Mouse (Mus musculus): ENCODE measurements around the gene Nkx6-1.
A peak's percentile ranks its signal among the peaks of the same experiment; 100 is the strongest.

Nkx6-1 gene

DNA sequence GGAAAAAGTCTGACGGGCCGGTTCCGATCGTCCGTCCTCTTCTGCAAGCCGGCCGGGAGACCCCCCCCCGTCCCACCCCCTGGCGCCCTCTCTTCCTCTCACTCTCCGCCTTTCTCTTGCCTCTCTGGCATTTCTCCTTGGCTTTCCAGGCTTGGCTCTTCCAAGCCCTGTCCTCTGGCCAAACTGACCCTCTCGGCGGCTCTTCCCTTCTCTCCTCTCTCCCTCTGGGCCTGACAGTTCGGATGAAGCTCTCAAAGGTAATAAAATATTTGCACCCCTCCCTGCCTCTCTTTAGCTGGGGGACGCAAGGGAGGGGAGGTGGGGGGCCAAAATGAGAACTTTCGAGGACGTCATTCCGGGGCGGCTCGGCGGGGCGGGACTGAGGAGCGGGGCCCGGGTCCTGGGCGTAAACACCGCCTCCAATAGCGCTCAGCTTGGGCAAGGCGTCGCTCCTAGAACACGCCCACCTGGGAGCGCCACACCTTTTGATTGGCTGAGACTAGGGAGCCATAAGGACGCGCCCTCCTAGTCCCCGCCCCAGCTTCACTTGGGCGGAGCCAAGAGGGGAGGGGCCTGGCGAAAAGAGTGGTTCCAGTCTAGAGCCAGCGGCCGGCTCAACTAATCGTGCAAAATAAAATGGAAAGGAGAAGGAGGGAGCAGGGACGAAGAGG, at the start of gene Nkx6-1:
Gene Nkx6-1, minus strand, starts transcription at position 52 of the 671 bp plus-strand sequence.
- DNase-seq (ENCODE audit: low read depth): no peak

DNA sequence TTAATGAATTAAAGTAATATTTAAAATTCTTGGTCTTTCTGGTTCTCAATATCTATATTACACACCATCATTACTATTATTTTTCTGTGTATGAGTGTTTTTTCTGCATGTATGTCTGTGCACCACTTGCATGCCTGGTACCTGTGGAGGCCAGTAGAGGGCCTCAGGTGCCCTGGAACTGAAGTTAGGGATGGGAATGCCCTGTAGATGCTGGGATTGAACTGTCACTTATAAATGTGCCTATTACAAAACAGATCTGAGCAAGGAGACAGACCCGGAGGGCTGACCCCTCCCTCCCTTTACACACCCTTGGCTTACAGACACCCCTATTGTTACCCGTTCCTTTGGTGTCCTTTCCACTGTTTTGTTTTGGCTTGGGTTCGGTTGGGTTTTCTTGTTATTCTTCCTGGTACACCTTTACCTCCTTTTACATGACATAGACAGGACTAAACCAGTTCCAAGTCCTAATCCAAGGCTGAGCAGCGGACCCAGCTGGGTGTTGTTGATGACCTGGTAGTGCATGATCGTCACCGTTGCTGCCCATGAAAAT, 48.3 kb upstream of the Nkx6-1 start:
- no peak for DNase-seq (ENCODE audit: low read depth)

DNA sequence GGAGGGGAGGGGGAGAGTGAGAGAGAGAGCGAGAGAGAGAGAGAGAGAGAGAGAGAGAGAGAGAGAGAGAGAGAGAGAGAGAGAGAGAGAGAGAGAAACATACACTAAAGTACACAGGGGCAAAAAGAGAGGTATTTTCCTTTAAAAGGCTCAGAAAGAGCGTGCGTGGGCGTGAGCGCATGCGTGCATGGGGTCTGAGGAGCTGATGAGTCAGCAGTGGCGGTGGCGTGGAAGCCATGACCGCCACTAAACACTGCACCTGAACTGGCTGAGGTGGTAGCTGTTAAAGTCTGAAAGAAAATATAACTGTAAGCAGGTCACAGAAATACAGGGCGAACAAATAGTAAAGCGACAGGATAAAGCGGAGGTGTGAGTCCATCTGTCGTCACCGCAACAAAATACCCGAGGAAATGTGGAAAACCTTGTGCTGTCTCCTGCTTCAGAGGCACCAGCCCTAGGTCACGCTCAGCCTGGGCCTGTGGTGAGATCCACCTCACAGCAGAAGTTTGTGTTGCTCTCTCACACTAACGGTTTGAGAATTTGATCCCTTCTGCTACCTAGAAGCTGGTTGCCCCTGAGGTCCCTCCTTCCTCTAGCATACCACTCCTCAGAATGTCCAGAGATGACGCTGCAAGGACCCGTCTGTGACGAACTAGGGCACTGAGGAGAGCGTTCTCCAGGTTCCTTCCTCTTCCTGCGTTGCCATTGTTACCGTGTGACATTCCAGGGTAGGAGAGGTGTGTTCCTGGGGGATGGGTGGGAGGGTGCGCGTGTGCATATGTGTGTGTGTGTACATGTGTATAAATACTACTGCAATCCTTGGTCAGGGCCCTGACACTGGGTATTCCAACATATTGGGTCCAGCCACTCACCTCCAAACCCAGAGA, 38.8 kb upstream of the Nkx6-1 start:
- peak; percentile 6 for DNase-seq (ENCODE audit: low read depth)

DNA sequence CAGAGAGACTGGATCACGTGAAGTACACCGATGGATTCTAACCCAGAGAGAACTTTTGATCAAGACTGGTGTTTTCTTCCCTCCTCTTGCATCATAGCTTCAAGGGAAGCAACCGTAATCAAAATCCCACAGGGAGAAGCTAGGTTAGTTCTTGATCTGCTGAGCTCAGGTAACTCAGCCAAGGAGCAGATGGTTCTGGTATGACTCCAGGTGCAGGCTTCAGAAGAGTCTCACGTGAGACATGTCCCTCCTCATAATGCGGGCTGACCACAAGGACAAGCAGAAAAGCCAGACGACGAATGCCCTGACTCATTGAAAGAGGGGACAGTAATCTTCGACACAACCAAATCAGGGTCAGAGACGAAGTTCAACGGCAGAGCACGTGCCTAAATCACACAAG, 37.8 kb upstream of the Nkx6-1 start:
- DNase-seq (ENCODE audit: low read depth): no peak

DNA sequence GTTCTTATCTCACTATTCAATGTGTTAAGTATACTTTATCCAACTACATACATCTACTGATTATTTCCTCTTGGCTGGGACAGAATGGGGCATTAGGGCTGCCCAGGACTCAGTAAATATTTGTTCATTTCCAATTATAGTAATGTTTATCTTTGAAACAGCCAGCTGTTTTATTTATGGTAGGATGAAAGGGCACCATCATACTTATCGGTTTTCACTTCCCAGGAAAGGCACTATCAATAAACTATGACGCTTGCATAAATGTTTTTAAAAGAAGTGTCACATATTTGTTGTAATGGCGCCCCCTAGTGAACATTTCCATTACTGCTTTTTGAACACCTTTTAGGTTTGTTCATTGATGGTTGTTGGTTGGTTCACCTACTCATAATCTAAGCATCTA, 35.8 kb upstream of the Nkx6-1 start:
- peak; percentile 52 for DNase-seq (ENCODE audit: low read depth)

DNA sequence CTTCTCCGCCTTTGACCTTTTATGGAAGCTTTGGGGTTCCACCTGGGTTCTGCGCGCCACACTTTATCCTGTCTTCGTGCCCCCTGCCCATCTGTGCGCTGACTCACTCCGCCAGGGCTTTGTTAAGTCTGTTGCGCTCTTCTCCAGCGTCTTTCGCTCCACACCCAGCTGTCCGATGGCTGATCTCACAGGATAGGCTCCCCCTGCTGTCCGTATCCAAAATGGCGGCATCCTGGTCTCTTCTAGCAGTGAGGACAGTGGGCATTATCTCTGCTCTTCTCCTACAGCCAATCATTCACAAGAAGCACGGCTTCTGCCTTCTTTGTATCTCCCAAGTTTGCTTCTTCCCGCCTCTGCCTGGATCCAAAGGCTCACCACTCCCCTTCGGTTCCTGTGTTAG, 23.8 kb upstream of the Nkx6-1 start:
- no peak for DNase-seq (ENCODE audit: low read depth)

DNA sequence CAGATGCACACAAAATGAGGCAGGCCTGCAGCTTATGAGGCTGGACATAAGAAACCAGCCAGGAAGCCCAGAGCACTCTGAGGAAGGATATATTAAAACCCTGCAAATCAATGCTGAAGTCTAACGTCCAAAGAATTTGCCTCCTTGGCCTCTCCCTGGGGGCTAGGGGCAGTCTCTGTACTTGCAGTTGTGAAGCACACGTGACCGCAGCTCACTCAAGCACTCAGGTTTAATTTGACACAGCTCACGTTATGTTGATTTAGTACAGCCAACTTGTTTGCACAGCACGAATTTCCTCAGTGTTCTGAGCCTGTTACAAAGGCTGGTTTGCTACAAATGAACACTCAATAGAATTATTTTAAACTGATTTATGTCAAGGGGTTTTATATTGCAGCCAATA, 18.5 kb upstream of the Nkx6-1 start:
- DNase-seq (ENCODE audit: low read depth): no peak

DNA sequence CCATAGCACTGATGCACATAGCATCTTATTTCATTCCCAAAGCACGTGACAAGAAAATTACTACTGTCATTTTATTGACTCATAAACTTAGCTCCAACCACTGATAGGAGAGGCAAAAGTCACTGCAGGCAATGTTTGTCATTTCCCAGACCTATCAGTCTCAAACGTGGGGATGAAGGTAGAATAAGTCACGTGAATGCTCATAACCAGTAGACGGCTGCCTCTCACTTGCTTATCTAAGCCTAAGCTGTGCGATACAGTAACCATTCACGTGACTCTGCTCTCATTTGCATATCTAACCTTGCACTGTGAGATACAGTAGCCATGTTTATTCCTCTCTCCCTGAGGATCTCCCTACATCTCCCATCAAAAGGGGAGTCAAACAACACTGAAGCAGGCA, 15.5 kb upstream of the Nkx6-1 start:
- no peak for DNase-seq (ENCODE audit: low read depth)

DNA sequence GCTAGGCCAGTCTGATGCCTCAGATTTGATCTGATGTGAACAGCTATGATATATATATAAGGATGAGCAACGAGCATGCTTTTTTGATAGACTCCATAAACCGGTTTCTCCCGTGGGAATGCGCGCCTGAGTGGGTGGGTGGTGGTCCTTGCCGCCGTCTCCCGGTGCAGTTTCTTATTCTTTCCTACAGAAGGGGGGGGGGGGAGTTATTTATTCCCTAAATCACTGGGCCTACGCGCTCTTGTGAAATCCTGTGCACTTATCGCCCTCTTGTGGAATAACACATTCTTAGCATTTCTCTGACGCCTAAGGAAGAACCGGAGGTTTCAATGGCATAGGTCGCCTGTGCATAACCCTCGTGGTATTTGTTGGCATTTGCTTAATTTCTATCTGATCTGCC, 4.6 kb upstream of the Nkx6-1 start:
- DNase-seq (ENCODE audit: low read depth): peak; percentile 10

DNA sequence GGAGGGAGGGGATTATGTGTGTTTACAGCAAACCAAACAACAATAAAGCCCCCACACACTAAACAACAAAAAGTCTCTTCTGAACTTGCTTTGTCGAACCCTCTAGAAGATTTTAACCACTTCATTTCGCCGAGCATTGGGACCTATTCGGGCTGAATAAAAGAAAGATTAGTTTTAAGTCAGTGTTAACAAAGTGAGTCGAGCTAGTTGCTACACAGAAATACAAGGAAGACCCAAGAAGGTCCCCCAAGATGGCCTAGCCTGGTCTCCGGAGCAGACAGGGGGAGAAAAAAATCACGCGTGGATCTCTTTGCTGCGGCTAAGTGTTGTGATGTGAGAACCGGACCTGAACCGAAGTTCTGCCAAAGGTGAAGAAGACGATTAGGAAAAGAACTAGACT, 3.7 kb upstream of the Nkx6-1 start:
- DNase-seq (ENCODE audit: low read depth): no peak

DNA sequence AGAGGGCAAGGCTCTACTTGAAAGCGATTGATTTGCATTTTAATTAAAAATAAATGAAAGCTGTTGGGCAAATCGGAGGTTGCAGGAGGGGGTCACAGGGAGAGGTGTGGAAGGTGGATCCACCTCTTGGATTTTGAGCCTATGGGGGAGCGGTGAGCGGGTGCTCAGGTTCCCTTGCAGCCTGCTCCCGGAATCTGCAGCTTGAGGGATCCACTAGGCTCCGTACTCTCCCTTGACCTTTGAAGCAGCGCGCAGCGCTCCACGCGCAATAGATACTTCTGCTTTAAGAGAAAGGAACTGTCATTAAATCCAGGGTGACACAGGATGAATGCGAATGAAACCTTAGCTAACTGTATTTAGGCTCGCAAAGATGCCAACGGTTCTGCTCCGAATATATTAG, 3.2 kb upstream of the Nkx6-1 start:
- DNase-seq (ENCODE audit: low read depth): no peak

DNA sequence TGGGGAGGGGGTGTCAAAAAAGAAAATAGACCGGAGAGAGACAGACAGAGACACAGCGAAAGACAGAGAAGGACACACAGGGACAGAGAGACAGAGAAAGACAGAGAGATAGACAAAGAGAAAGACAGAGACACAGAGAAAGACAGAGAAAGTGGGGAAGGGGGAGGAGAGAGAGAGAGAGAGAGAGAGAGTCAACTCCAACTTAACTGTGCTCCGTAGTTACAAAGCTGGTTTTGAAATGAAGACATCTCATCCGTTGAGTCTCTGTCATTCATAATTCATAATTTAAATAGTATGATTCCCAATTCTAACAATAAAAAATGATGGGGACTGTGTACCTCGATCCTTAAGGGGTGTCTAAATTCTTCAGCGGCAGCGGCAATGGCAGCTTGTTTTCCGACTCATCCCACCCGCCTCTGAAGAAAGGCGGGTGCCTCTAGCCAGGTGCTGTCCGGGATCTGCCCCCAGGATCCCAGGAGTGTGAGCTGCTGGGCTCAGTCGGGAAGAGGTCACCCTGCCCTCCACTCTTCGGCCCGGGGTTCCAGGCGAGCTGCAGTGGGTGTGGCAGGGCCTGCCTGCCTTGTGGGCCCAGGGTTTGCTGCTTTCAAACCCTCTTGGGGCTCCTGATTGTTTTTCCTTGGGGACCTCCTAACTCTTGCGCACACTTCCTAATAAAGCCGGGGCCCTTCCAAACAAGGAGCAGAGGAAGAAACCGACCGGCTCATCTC, 2.6 kb upstream of the Nkx6-1 start:
- DNase-seq (ENCODE audit: low read depth): no peak

DNA sequence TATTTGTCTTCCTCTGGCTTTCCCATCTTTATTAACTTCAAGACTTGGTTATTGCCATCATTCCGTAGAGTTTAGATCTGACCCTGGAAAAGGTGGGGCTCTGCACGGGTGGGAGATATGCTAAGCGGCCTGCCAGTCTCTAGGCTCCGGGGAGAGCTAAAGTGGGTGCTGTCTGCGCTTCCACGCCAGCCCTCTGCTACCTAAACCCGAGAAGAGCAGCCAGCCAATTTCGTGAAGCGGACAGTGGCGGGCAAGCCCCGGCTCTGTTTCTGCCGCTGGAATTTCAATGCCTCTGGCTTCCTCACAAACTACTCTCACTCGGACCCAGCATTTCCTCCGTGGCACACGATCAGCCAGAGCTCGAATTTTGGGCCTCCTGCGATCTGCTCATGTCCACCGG, 1.9 kb upstream of the Nkx6-1 start:
- DNase-seq (ENCODE audit: low read depth): no peak

DNA sequence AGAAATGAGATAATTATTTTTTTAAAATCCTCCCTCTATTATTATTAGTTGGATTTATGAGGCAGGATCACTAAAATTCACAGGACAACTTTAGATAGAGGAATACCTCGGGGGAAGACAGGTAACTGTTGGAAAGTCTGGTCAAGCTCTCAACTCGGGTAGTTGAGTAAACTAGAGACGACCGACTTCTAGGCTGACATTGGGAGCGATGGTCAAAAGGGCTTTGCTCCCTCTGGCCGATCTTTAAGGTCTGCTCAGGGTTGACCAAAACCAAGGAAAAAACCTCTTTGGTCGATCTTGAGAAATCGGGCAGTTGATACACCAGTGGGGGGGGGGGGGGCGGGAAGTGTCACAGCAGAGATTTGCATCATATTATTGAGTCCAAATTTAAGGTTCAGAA, 1.3 kb upstream of the Nkx6-1 start:
- DNase-seq (ENCODE audit: low read depth): no peak

DNA sequence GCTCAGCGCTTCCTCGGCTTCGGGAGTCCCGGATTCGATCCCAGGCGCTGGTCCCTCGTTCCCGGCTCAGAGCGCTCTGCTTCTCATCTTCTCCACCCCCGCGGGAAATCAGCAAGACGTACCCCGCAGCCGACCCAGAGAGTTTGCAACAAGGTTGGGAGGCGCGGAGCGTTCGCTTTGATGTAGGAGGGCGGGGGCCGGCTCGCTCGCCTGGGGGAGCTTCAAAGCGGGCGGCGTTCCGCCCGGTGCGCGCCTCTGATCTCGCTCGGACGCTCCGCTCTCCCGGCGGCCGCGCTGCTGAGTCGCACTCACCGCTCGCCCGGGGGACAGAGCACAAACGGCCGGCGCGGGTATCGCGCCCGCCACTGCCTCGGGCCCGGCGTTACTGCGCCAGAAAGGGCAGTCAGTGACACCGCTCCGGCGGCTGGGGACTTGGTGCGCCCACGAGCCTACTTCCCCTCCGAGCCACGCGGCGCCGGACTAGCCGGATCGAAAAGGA, 324 bp downstream of the Nkx6-1 start:
- DNase-seq (ENCODE audit: low read depth): no peak

DNA sequence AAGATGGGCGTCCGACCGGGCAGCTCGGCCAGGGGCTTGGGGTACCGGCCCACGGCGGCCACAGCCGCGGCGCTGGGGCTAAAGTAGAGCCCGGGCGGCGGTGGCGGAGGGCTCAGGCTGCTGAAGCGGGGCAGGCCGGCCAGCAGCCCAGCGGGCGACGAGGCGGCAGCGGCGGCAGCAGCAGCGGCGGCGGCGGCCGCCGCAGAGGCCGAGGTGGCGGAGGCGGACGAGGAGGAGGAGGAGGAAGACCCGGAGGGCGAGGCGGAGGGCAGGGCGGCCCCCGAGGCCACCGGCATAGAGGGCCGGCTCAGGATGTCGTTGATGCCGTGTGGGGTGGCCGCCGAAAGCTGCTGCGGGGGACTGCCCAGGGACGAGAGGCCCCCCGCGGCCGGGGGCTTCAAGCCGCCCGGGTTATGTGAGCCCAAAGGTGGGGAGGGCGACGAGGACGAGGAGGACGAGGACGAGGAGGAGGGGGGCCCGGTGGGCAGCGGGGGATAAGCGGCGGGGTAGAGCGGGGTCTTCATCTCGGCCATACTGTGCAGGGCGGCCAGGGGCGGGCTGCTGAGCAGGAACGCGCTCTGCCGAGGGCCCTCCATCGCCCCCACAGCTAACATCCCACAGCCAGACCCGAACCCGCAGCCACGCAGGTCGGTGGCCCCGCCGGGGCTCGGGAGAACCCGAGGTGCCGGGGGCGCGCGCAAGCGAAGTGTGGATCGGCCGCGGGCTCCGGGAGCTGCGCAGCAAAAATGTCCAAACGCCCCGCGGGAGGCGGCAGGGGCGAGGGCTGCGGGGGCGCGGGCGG, 974 bp downstream of the Nkx6-1 start:
- DNase-seq (ENCODE audit: low read depth): no peak

DNA sequence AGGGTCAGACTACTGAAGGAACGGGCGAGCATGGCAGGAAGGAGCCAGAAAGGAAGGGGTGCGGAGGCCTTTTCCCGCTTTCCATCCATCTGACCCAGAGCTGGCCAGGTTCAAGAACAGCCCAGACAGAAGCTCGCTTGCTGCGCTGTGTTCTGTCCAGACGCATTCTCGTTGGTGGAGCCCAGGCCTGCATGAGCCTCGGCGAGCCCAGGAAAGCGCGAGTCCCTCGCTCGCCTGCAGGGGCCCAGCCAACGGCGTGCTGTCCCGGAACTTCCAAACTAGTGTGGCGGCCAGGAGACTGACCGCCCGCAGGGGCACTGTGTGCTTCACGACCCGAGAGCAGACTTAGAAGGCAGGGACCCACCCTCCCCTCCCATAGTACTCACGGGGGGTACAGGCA, 1.6 kb downstream of the Nkx6-1 start:
- DNase-seq (ENCODE audit: low read depth): no peak

DNA sequence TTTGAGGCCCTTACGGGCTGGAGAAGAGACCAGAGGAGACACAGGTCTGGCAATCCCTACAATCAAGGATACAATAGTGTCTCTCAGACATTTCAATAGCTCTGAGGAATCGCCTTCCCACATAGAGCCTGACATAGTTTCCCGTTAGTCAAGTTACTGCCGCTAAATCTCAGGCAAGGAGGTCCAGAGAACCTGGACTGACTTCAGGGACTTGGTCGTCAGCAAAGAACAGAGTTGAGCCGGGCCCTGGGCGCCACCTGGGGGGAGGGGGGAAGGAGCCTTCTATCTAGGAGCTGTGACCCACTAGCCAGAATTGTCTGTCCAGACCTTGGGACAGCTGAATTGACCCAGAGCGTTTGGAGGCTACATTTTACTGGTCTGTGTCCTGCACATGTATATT, 2.3 kb downstream of the Nkx6-1 start:
- no peak for DNase-seq (ENCODE audit: low read depth)

DNA sequence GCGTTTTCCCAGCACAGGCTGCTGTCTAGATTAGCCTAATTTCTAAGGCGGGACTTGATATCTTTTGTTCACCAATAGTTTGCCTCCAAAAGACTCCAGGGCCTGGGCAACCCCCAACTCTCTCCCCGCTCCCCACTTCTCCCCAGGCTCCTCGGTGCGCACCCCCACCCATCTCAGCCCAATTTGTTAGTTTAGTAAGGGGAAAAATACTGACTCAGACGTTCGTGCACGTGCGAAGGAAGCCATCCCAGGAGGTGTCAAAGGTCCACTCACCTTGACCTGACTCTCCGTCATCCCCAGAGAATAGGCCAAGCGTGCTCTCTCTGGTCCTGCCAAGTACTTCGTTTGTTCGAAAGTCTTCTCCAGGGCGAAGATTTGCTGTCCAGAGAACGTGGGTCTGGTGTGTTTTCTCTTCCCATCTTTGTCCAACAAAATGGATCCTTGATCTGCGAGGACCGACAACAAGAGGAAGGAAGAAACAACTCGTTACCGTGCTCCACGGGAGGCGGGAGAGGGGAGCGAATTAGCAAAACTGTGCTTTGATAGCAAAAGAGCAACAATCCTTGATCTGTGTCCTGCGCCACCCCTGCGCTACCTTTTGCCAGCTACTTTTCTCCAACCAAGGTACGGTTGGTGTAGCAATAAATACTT, 3.1 kb downstream of the Nkx6-1 start:
- DNase-seq (ENCODE audit: low read depth): no peak

DNA sequence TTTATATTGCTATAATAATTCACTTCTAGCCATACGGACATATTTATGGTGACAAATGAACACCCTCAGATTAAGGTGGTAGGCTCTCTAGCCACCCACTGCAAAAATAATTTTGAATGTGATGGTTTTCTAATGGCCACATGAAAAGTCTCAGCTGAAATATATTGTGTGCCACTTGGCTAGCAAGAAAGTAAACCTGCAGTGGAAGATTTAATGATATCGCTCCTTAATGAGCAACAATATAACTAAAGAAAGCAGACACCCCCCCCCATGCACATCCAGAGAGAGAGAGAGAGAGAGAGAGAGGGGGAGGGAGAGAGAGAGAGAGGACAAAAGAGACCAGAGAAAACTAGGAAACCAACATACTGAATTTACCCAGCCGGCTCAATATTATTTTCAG, 4.1 kb downstream of the Nkx6-1 start:
- no peak for DNase-seq (ENCODE audit: low read depth)

DNA sequence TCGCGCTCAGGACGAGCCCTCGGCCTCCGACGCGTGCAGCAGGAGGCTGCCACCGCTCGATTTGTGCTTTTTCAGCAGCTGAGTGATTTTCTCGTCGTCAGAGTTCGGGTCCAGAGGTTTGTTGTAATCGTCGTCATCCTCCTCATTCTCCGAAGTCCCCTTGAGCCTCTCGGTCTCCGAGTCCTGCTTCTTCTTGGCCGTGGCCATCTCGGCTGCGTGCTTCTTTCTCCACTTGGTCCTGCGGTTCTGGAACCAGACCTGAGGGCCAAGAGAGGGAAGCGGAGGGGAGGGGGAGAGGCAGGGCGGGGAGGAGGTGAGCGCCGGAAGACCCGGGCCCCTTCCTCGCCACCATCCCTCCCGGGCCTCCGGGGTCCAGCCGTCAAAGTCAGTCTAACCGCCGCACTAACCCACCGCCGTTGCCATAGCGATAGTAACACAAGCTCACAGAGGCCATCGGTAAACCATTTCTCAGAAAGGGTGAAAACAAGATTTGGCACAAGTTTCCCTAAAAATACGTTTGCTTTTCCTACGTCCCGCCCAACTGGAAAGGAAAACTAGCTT, 5.3 kb downstream of the Nkx6-1 start:
- DNase-seq (ENCODE audit: low read depth): no peak
